In genomic region chr5:146360386-146360785, GRCm38 (mm10) we compare ENCODE assay signal across 11 mouse cellular contexts. TPM values are rescaled to one million over a fixed set of nuclear protein-coding genes. Genes with fewer than 3 reads are reported as not detected.
DNase-seq lines count a peak whose midpoint lies in the region; ATAC-seq and TF ChIP-seq lines count a peak whose summit lies in the region.
"Had no signal": no experiment of that assay in that cellular context is flagged by ENCODE, and none has a peak within 500 bp of the region (broad histone marks: within the 10 kb centered on the region; RNA-seq: fewer than 3 reads in every experiment).

No protein-coding gene starts in this region.

- no peak overlapping the region for H3K9ac ChIP-seq in hindbrain, embryonic 15.5 days
- no peak overlapping the region for H3K9ac ChIP-seq in hindbrain, embryonic 14.5 days
- no peak overlapping the region for H3K9ac ChIP-seq in heart, adult 2 months (ENCODE audit: low read depth, low read length)
- H3K9ac ChIP-seq: embryonic facial prominence, embryonic 13.5 days had no signal

- TF ChIP-seq EP300 in heart, adult 2 months (IDR thresholded peaks at IDR 0.05; ENCODE audit: insufficient read depth, low read depth, low read length) = no peak

- no peaks in the 10 kb centered on the region for H3K79me2 ChIP-seq in heart, adult 2 months (replicated peaks; ENCODE audit: control insufficient read depth, insufficient read depth, low read length)

- DNase-seq in hindbrain, embryonic 14.5 days (ENCODE audit: low spot score) = no peak
- peak; percentile 16 for DNase-seq in 3T3-L1 (ENCODE audit: low read depth, low spot score)
- DNase-seq in adrenal gland, postnatal 25 days = peak; percentile 61
- DNase-seq in limb, embryonic 10.5 days (ENCODE audit: low spot score) = peak; percentile 74
- DNase-seq in frontal cortex, postnatal 14 days (ENCODE audit: low spot score in 2 of 2) = no peak
- no peak for DNase-seq in left cerebral cortex, adult 2 months (ENCODE audit: extremely low spot score in 1 of 2, low spot score in 2 of 2)
- DNase-seq in heart, adult 2 months = no peak

- peak; percentile 15; the same call in 1 of the 2 replicates for ATAC-seq in hindbrain, embryonic 15.5 days (ENCODE audit: low FRiP score, low read depth)
- ATAC-seq in hindbrain, embryonic 14.5 days (ENCODE audit: low FRiP score) = no peak
- ATAC-seq: intestine, postnatal 0 days had no signal

- TF ChIP-seq POLR2A in heart, adult 2 months (IDR thresholded peaks at IDR 0.05; ENCODE audit: insufficient read depth, low read depth, low read length) = no peak

- no peak overlapping the region for H3K27ac ChIP-seq in hindbrain, embryonic 15.5 days (replicated peaks)
- no peak overlapping the region for H3K27ac ChIP-seq in hindbrain, embryonic 14.5 days
- no peak overlapping the region for H3K27ac ChIP-seq in limb, embryonic 10.5 days
- H3K27ac ChIP-seq in left cerebral cortex, adult 2 months = no peak overlapping the region
- H3K27ac ChIP-seq in heart, adult 2 months = no peak overlapping the region
- H3K27ac ChIP-seq: embryonic facial prominence, embryonic 13.5 days had no signal

- intact Hi-C loops in left cerebral cortex, adult 2 months (cut with DNase I) = no loop called here
- intact Hi-C loops in heart, adult 2 months (cut with DNase I) = no loop called here

- no peak overlapping the region for H3K4me3 ChIP-seq in hindbrain, embryonic 15.5 days
- H3K4me3 ChIP-seq in hindbrain, embryonic 14.5 days (replicated peaks; ENCODE audit: low read length) = no peak overlapping the region
- no peak overlapping the region for H3K4me3 ChIP-seq in limb, embryonic 10.5 days
- no peak overlapping the region for H3K4me3 ChIP-seq in left cerebral cortex, adult 2 months
- H3K4me3 ChIP-seq in heart, adult 2 months = no peak overlapping the region
- H3K4me3 ChIP-seq: embryonic facial prominence, embryonic 13.5 days had no signal

- no peaks in the 10 kb centered on the region for H3K4me1 ChIP-seq in hindbrain, embryonic 15.5 days (replicated peaks)
- H3K4me1 ChIP-seq in hindbrain, embryonic 14.5 days (replicated peaks; ENCODE audit: control insufficient read depth, insufficient read depth, low read length) = no peaks in the 10 kb centered on the region
- H3K4me1 ChIP-seq in limb, embryonic 10.5 days = no peaks in the 10 kb centered on the region
- H3K4me1 ChIP-seq in heart, adult 2 months (ENCODE audit: control insufficient read depth, insufficient read depth, low read length) = no peaks in the 10 kb centered on the region
- H3K4me1 ChIP-seq: embryonic facial prominence, embryonic 13.5 days had no signal

- no peak for TF ChIP-seq CTCF in left cerebral cortex, adult 2 months (IDR thresholded peaks at IDR 0.05)
- no peak for TF ChIP-seq CTCF in heart, adult 2 months (IDR thresholded peaks at IDR 0.05)

- H3K27me3 ChIP-seq in hindbrain, embryonic 15.5 days = no peaks in the 10 kb centered on the region
- no peaks in the 10 kb centered on the region for H3K27me3 ChIP-seq in hindbrain, embryonic 14.5 days (ENCODE audit: control insufficient read depth, insufficient read depth, low read length)
- H3K27me3 ChIP-seq in limb, embryonic 10.5 days (ENCODE audit: low read depth, poor library complexity, severe bottlenecking) = no peaks in the 10 kb centered on the region
- H3K27me3 ChIP-seq in heart, adult 2 months (ENCODE audit: control insufficient read depth, insufficient read depth, low read length) = no peaks in the 10 kb centered on the region
- H3K27me3 ChIP-seq: embryonic facial prominence, embryonic 13.5 days had no signal

- no peaks in the 10 kb centered on the region for H3K36me3 ChIP-seq in hindbrain, embryonic 15.5 days
- H3K36me3 ChIP-seq in hindbrain, embryonic 14.5 days (replicated peaks; ENCODE audit: control insufficient read depth, insufficient read depth) = no peaks in the 10 kb centered on the region
- H3K36me3 ChIP-seq in limb, embryonic 10.5 days = no peaks in the 10 kb centered on the region
- H3K36me3 ChIP-seq in heart, adult 2 months (ENCODE audit: control insufficient read depth, insufficient read depth, low read length) = no peaks in the 10 kb centered on the region
- H3K36me3 ChIP-seq: embryonic facial prominence, embryonic 13.5 days; G1E had no signal

- H3K9me3 ChIP-seq in hindbrain, embryonic 15.5 days = no peaks in the 10 kb centered on the region
- H3K9me3 ChIP-seq in hindbrain, embryonic 14.5 days (ENCODE audit: control insufficient read depth, low read length) = no peaks in the 10 kb centered on the region
- H3K9me3 ChIP-seq in limb, embryonic 10.5 days (replicated peaks) = no peaks in the 10 kb centered on the region
- H3K9me3 ChIP-seq: embryonic facial prominence, embryonic 13.5 days had no signal

- H3K4me2 ChIP-seq in hindbrain, embryonic 15.5 days = peak overlapping the region; percentile 23; the same call in 1 of the 2 replicates
- H3K4me2 ChIP-seq in hindbrain, embryonic 14.5 days (replicated peaks) = no peak overlapping the region
- H3K4me2 ChIP-seq: embryonic facial prominence, embryonic 13.5 days had no signal

- WGBS in hindbrain, embryonic 15.5 days = 25% methylated on average over 10 of the region's 10 CpGs
- WGBS in hindbrain, embryonic 14.5 days = 28% methylated on average over 10 of the region's 10 CpGs
- WGBS in limb, embryonic 10.5 days = 39% methylated on average over 10 of the region's 10 CpGs
- WGBS in heart, adult 2 months = 36% methylated on average over 10 of the region's 10 CpGs

RNA-seq across cellular contexts. Expression of gene Wasf3, which starts 24.4 kb away (rescaled TPM):
- polyA plus RNA-seq in hindbrain, embryonic 15.5 days (2015; fragmentation: Nextera tagmentation; extraction: Ambion mirVana) = 18.7 and 19.9 TPM in 2 replicates
- polyA plus RNA-seq in hindbrain, embryonic 14.5 days (2014; fragmentation: Nextera tagmentation; extraction: Ambion mirVana) = 10.3 and 10.4 TPM in 2 replicates
- 36.6 and 36.9 TPM in 2 replicates for total RNA-seq in adrenal gland, postnatal 25 days (2021)
- 4.1 and 4.8 TPM in 2 replicates for polyA plus RNA-seq in limb, embryonic 10.5 days (2016; fragmentation: Nextera tagmentation; extraction: Ambion mirVana)
- 10 to 100 TPM; 90.3 to 93.9 TPM for total RNA-seq in left cerebral cortex, adult 2 months (2021)
- total RNA-seq in heart, adult 2 months (2021) = under 1 TPM; 0.31 to 0.34 TPM
- 0.74 and 0.79 TPM in 2 replicates for polyA plus RNA-seq in heart, adult 2 months (2012; rRNA removed)
- polyA plus RNA-seq: G1E had no signal

Comparison
In these comparisons a context has a peak if more than half of its experiments do, and no peak if none do; other contexts are left out.
1. DNase-seq: peak in 3T3-L1 (single experiment), adrenal gland, postnatal 25 days (single experiment) and limb, embryonic 10.5 days (single experiment); none in hindbrain, embryonic 14.5 days (single experiment), frontal cortex, postnatal 14 days (0 of 2), left cerebral cortex, adult 2 months (0 of 2) and heart, adult 2 months (0 of 2).